Mouse (Mus musculus) macrophage (primary cell): ENCODE measurements around the gene Kptn. TPM values are rescaled to one million over a fixed set of nuclear protein-coding genes. Genes with fewer than 3 reads are reported as not detected.

ENCODE experiments used
- H3K27ac ChIP-seq: fragments of 350-480 bp; formaldehyde crosslinking; 2 replicates; pipeline ENCODE4 v1.9.0; 2021
- H3K36me3 ChIP-seq: fragments of 350-480 bp; formaldehyde crosslinking; 2 replicates; pipeline ENCODE4 v1.9.0; 2021; ENCODE audit errors: inconsistent target
- H3K4me3 ChIP-seq: fragments of 350-480 bp; formaldehyde crosslinking; 2 replicates; pipeline ENCODE4 v1.9.0; 2021; ENCODE audit errors: inconsistent target
- H3K79me2 ChIP-seq: fragments of 350-480 bp; formaldehyde crosslinking; 2 replicates; pipeline ENCODE4 v1.9.0; 2021; ENCODE audit errors: inconsistent target
- WGBS: methylation state at CpG from one replicate; pipeline ENCODE4 v1.1.7; 2026; ENCODE audit warnings: inconsistent platforms; ENCODE audit not compliant: missing documents; 5-methylcytosine and 5-hydroxymethylcytosine counted together
- polyA plus RNA-seq: library from polyadenylated mRNA; stranded (reverse); fragments of 250-400 nt; gene quantifications from 3 replicates; pipeline ENCODE4 v1.2.4, GENCODE M21; 2018; ENCODE audit warnings: inconsistent platforms

Gene Kptn
- polyA plus RNA-seq, 1 experiment from 2014 or later = 3.3 TPM

GRCm38 (mm10) chr7:16172141-16172581 is 52.5 kb downstream of the Kptn start:
- H3K79me2 ChIP-seq = no peaks in the 10 kb centered on the region
- H3K4me3 ChIP-seq = no peak overlapping the region
- H3K27ac ChIP-seq = no peak overlapping the region
- WGBS = 11% methylated on average over 1 of the region's 1 CpGs
- no peaks in the 10 kb centered on the region for H3K36me3 ChIP-seq

GRCm38 (mm10) chr7:16172586-16173140 is 53.0 kb downstream of the Kptn start:
- H3K4me3 ChIP-seq = no peak overlapping the region
- H3K27ac ChIP-seq = no peak overlapping the region
- H3K79me2 ChIP-seq = no peaks in the 10 kb centered on the region
- 62% methylated on average over 1 of the region's 1 CpGs for WGBS
- H3K36me3 ChIP-seq = no peaks in the 10 kb centered on the region

- Histone ChIP-seq H3K79me2 (no peaks in the 10 kb centered on the region), H3K36me3 (no peaks in the 10 kb centered on the region), H3K27ac (no peak overlapping the region), H3K4me3 (no peak overlapping the region)
- WGBS = 38% methylated on average over 5 of the region's 5 CpGs
Observed at GRCm38 (mm10) chr7:16173146-16173545, 53.5 kb downstream of the Kptn start.

GRCm38 (mm10) chr7:16174597-16175541 is 55.2 kb downstream of the Kptn start, which contains the start of gene Meis3:
Meis3 (plus strand) TSS chr7:16175090.
- 2% methylated on average over 42 of the region's 42 CpGs for WGBS
- Histone ChIP-seq H3K4me3 (peak within 1 kb of the TSS; percentile 28), H3K36me3 (no peaks in the 10 kb centered on the region), H3K79me2 (no peaks in the 10 kb centered on the region), H3K27ac (no peak within 1 kb of the TSS)

GRCm38 (mm10) chr7:16175542-16175931 is 55.8 kb downstream of the Kptn start:
- Histone ChIP-seq H3K4me3 (peak overlapping the region; percentile 28), H3K36me3 (no peaks in the 10 kb centered on the region), H3K79me2 (no peaks in the 10 kb centered on the region), H3K27ac (no peak overlapping the region)
- WGBS = 6% methylated on average over 10 of the region's 10 CpGs

Other genes starting within 250 kb of the Kptn start
- gene Crx, start 239.9 kb upstream of the Kptn start, polyA plus RNA-seq = not detected in 3 replicates
- gene Crxos, start 237.3 kb upstream of the Kptn start, polyA plus RNA-seq = not detected in 3 replicates
- 198 to 402 TPM (median 262 TPM) in 3 replicates for gene Selenow, start 197.5 kb upstream of the Kptn start, polyA plus RNA-seq
- gene Nop53, start 173.8 kb upstream of the Kptn start, polyA plus RNA-seq = 77.7 to 125 TPM (median 94.2 TPM) in 3 replicates
- gene Ehd2, start 152.3 kb upstream of the Kptn start, polyA plus RNA-seq = 0.04 to 0.12 TPM in 2 of 3 replicates, not detected in the other
- gene Bicra, start 72.0 kb upstream of the Kptn start, polyA plus RNA-seq = 4.9 to 8.7 TPM (median 8.4 TPM) in 3 replicates
- not detected in 3 replicates for gene Zfp541, start 58.1 kb upstream of the Kptn start, polyA plus RNA-seq
- gene Napa, start 21.4 kb upstream of the Kptn start, polyA plus RNA-seq = 85.4 to 112 TPM (median 98.6 TPM) in 3 replicates
- gene Slc8a2, start 9.9 kb downstream of the Kptn start, polyA plus RNA-seq = not detected in 3 replicates
- 10.2 to 15.0 TPM (median 11.2 TPM) in 3 replicates for gene Meis3, start 55.2 kb downstream of the Kptn start, polyA plus RNA-seq
- 11.6 to 20.4 TPM (median 18.5 TPM) in 3 replicates for gene Dhx34, start 102.1 kb downstream of the Kptn start, polyA plus RNA-seq
- gene C5ar2, start 124.3 kb downstream of the Kptn start, polyA plus RNA-seq = 5.3 to 5.8 TPM (median 5.7 TPM) in 3 replicates
- 254 to 928 TPM (median 285 TPM) in 3 replicates for gene C5ar1, start 139.6 kb downstream of the Kptn start, polyA plus RNA-seq
- gene Inafm1, start 153.7 kb downstream of the Kptn start, polyA plus RNA-seq = 1.9 to 10.1 TPM (median 7.4 TPM) in 3 replicates
- gene Ccdc9, start 166.9 kb downstream of the Kptn start, polyA plus RNA-seq = 99.0 to 183 TPM (median 120 TPM) in 3 replicates
- 5.0 to 24.1 TPM (median 6.4 TPM) in 3 replicates for gene Bbc3, start 188.5 kb downstream of the Kptn start, polyA plus RNA-seq